Comparison of ENCODE assay signal across 25 mouse cellular contexts in the genomic region with DNA sequence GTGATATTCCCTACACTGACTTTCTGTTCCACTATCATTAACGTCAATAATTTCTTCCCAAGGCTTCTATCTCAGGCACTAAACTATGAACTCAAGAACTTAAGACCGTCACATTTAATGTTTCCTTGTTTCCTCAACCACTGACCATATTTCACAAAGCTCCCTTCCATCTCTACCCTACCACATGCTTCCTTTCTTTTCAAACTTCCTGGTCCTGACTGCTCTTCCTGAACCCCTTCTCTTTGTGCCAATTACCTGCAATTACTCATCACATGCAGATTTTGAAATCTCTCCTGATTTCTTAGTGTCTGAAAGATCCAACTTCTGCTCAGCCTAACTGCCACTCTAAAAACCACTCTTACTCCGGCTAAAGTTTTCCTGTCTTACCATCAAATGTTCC. TPM values are rescaled to one million over a fixed set of nuclear protein-coding genes. Genes with fewer than 3 reads are reported as not detected.
DNase-seq lines count a peak whose midpoint lies in the region; ATAC-seq and TF ChIP-seq lines count a peak whose summit lies in the region.
"Had no signal": no experiment of that assay in that cellular context is flagged by ENCODE, and none has a peak within 500 bp of the region (broad histone marks: within the 10 kb centered on the region; RNA-seq: fewer than 3 reads in every experiment).

No protein-coding gene starts in this region.

- WGBS in stomach, postnatal 0 days: 90% methylated on average over 3 of the region's 3 CpGs
- 93% methylated on average over 3 of the region's 3 CpGs for WGBS in midbrain, embryonic 15.5 days

- ATAC-seq in hematopoietic stem cell, adult 5-6 weeks (replicated peaks in 1 of 2; ENCODE audit: insufficient read depth in 1 of 2, low FRiP score in 2 of 2, low TSS enrichment in 1 of 2, low read depth in 1 of 2, poor library complexity in 2 of 2, severe bottlenecking in 2 of 2): peak; percentile 19 to 48; a peak in 2 of 4 replicates
- peak; percentile 75 for ATAC-seq in megakaryocyte progenitor cell, adult 5-6 weeks (replicated peaks; ENCODE audit: poor library complexity)
- no peak for ATAC-seq in stomach, postnatal 0 days (ENCODE audit: low FRiP score, low TSS enrichment)
- no peak for ATAC-seq in midbrain, embryonic 15.5 days (replicated peaks)
- ATAC-seq: forebrain, embryonic 13.5 days; forebrain, embryonic 15.5 days; forebrain, postnatal 0 days had no signal

- H3K27ac ChIP-seq in stomach, postnatal 0 days (replicated peaks): no peak overlapping the region
- no peak overlapping the region for H3K27ac ChIP-seq in midbrain, embryonic 15.5 days
- H3K27ac ChIP-seq: embryonic facial prominence, embryonic 10.5 days; embryonic facial prominence, embryonic 12.5 days; forebrain, embryonic 13.5 days; forebrain, embryonic 15.5 days had no signal

- no peak for TF ChIP-seq EP300 in stomach, postnatal 0 days (optimal IDR thresholded peaks at IDR 0.05)

- no peaks in the 10 kb centered on the region for H3K4me1 ChIP-seq in stomach, postnatal 0 days (replicated peaks; ENCODE audit: control insufficient read depth, insufficient read depth)
- H3K4me1 ChIP-seq in midbrain, embryonic 15.5 days: no peaks in the 10 kb centered on the region
- H3K4me1 ChIP-seq: embryonic facial prominence, embryonic 10.5 days; embryonic facial prominence, embryonic 12.5 days; forebrain, embryonic 13.5 days; forebrain, embryonic 15.5 days had no signal

- H3K4me3 ChIP-seq in stomach, postnatal 0 days (ENCODE audit: low read depth, low read length): no peak overlapping the region
- no peak overlapping the region for H3K4me3 ChIP-seq in midbrain, embryonic 15.5 days
- H3K4me3 ChIP-seq: embryonic facial prominence, embryonic 10.5 days; embryonic facial prominence, embryonic 12.5 days; forebrain, embryonic 13.5 days; forebrain, embryonic 15.5 days had no signal

- peak; percentile 11 for DNase-seq in heart, adult 11 months
- DNase-seq in heart, adult 8-10 months (ENCODE audit: low spot score): no peak
- DNase-seq in stomach, postnatal 0 days (ENCODE audit: low spot score): no peak
- DNase-seq: adrenal gland, adult 2 months; adrenal gland, postnatal 14 days; adrenal gland, postnatal 36 days; cerebellum, adult 11-12 months; cerebellum, adult 2 months; cerebellum, adult 9-10 months; cerebellum, postnatal 10 days; cerebellum, postnatal 25 days; forebrain, postnatal 0 days had no signal

- no peak overlapping the region for H3K9ac ChIP-seq in stomach, postnatal 0 days (ENCODE audit: low read length)
- no peak overlapping the region for H3K9ac ChIP-seq in midbrain, embryonic 15.5 days
- H3K9ac ChIP-seq: embryonic facial prominence, embryonic 12.5 days; forebrain, embryonic 13.5 days; forebrain, embryonic 15.5 days; forebrain, postnatal 0 days had no signal

- H3K9me3 ChIP-seq in stomach, postnatal 0 days (ENCODE audit: control insufficient read depth, low read length): no peaks in the 10 kb centered on the region
- H3K9me3 ChIP-seq in midbrain, embryonic 15.5 days: no peaks in the 10 kb centered on the region
- H3K9me3 ChIP-seq: embryonic facial prominence, embryonic 10.5 days; embryonic facial prominence, embryonic 12.5 days; forebrain, embryonic 13.5 days; forebrain, embryonic 15.5 days had no signal

- no peak for TF ChIP-seq CTCF in stomach, postnatal 0 days (IDR thresholded peaks at IDR 0.05; ENCODE audit: low read depth)

- peaks cover 37% of the 10 kb centered on the region for H3K36me3 ChIP-seq in stomach, postnatal 0 days (ENCODE audit: control insufficient read depth, insufficient read depth, low read length)
- peaks cover 64% of the 10 kb centered on the region for H3K36me3 ChIP-seq in midbrain, embryonic 15.5 days (replicated peaks)

- H3K4me2 ChIP-seq in stomach, postnatal 0 days (replicated peaks; ENCODE audit: low read depth): no peak overlapping the region
- H3K4me2 ChIP-seq in midbrain, embryonic 15.5 days: no peak overlapping the region
- H3K4me2 ChIP-seq: embryonic facial prominence, embryonic 12.5 days; forebrain, embryonic 13.5 days; forebrain, embryonic 15.5 days had no signal

- no peaks in the 10 kb centered on the region for H3K27me3 ChIP-seq in stomach, postnatal 0 days (ENCODE audit: control insufficient read depth, insufficient read depth, low read length)
- no peaks in the 10 kb centered on the region for H3K27me3 ChIP-seq in midbrain, embryonic 15.5 days (replicated peaks)
- H3K27me3 ChIP-seq: embryonic facial prominence, embryonic 12.5 days; forebrain, embryonic 13.5 days; forebrain, embryonic 15.5 days had no signal

RNA-seq across cellular contexts. Expression of a gene that starts 5.5 kb away (rescaled TPM):
- total RNA-seq in heart, adult 8-10 months (2022): not detected
- total RNA-seq in hematopoietic stem cell, adult 5-6 weeks (2017): not detected in 2 replicates
- total RNA-seq in megakaryocyte progenitor cell, adult 5-6 weeks (2015): not detected in 2 replicates
- total RNA-seq in megakaryocyte progenitor cell, adult 5-6 weeks (2017): not detected in 2 replicates
- polyA plus RNA-seq in stomach, postnatal 0 days (2015; fragmentation: Nextera tagmentation; extraction: Ambion mirVana): not detected in 2 replicates
- not detected in 2 replicates for polyA plus RNA-seq in midbrain, embryonic 15.5 days (2015; fragmentation: Nextera tagmentation; extraction: Ambion mirVana)
- total RNA-seq: adrenal gland, adult 2 months; adrenal gland, postnatal 14 days; adrenal gland, postnatal 36 days; forebrain, postnatal 0 days had no signal
- polyA plus RNA-seq: adrenal gland, adult 2 months; C2C12; cerebellum, adult 2 months; cortical plate, adult 2 months; embryonic facial prominence, embryonic 10.5 days; embryonic facial prominence, embryonic 12.5 days; embryonic facial prominence, embryonic 14.5 days; forebrain, embryonic 11.5 days; forebrain, embryonic 13.5 days; forebrain, embryonic 15.5 days; forebrain, postnatal 0 days had no signal

RNA-seq across cellular contexts. Expression of a gene that starts 12.3 kb away (rescaled TPM):
- not detected for total RNA-seq in heart, adult 8-10 months (2022)
- not detected in 2 replicates for total RNA-seq in hematopoietic stem cell, adult 5-6 weeks (2017)
- total RNA-seq in megakaryocyte progenitor cell, adult 5-6 weeks (2015): not detected in 2 replicates
- total RNA-seq in megakaryocyte progenitor cell, adult 5-6 weeks (2017): not detected in 2 replicates
- not detected in 2 replicates for polyA plus RNA-seq in stomach, postnatal 0 days (2015; fragmentation: Nextera tagmentation; extraction: Ambion mirVana)
- not detected in 2 replicates for polyA plus RNA-seq in midbrain, embryonic 15.5 days (2015; fragmentation: Nextera tagmentation; extraction: Ambion mirVana)
- total RNA-seq: adrenal gland, adult 2 months; adrenal gland, postnatal 14 days; adrenal gland, postnatal 36 days; ES-E14; forebrain, postnatal 0 days; MEL had no signal
- polyA plus RNA-seq: adrenal gland, adult 2 months; C2C12; cerebellum, adult 2 months; cortical plate, adult 2 months; embryonic facial prominence, embryonic 10.5 days; embryonic facial prominence, embryonic 12.5 days; forebrain, embryonic 11.5 days; forebrain, embryonic 13.5 days; forebrain, embryonic 15.5 days; forebrain, postnatal 0 days had no signal

RNA-seq across cellular contexts. Expression of a gene that starts 19.5 kb away (rescaled TPM):
- total RNA-seq in heart, adult 8-10 months (2022): 10 to 100 TPM; 16.5 to 20.9 (median 18.3) TPM
- 13.2 and 15.8 TPM in 2 replicates for total RNA-seq in hematopoietic stem cell, adult 5-6 weeks (2017)
- total RNA-seq in megakaryocyte progenitor cell, adult 5-6 weeks (2015): 32.4 and 33.3 TPM in 2 replicates
- 8.7 and 19.8 TPM in 2 replicates for total RNA-seq in megakaryocyte progenitor cell, adult 5-6 weeks (2017)
- 18.5 and 20.6 TPM in 2 replicates for polyA plus RNA-seq in stomach, postnatal 0 days (2015; fragmentation: Nextera tagmentation; extraction: Ambion mirVana)
- 51.8 and 52.7 TPM in 2 replicates for polyA plus RNA-seq in midbrain, embryonic 15.5 days (2015; fragmentation: Nextera tagmentation; extraction: Ambion mirVana)

RNA-seq across cellular contexts. Expression of a gene that starts 24.0 kb away (rescaled TPM):
- total RNA-seq in heart, adult 8-10 months (2022): not detected
- total RNA-seq in hematopoietic stem cell, adult 5-6 weeks (2017): not detected in 2 replicates
- total RNA-seq in megakaryocyte progenitor cell, adult 5-6 weeks (2015): 0.07 TPM in 1 of 2 replicates, not detected in the other
- total RNA-seq in megakaryocyte progenitor cell, adult 5-6 weeks (2017): not detected in 2 replicates
- not detected in 2 replicates for polyA plus RNA-seq in stomach, postnatal 0 days (2015; fragmentation: Nextera tagmentation; extraction: Ambion mirVana)
- polyA plus RNA-seq in midbrain, embryonic 15.5 days (2015; fragmentation: Nextera tagmentation; extraction: Ambion mirVana): 0.09 and 0.10 TPM in 2 replicates
- total RNA-seq: adrenal gland, adult 2 months; adrenal gland, postnatal 14 days; adrenal gland, postnatal 36 days; MEL had no signal
- polyA plus RNA-seq: C2C12; forebrain, embryonic 13.5 days had no signal

RNA-seq across cellular contexts. Expression of a gene that starts 38.3 kb away (rescaled TPM):
- not detected for total RNA-seq in heart, adult 8-10 months (2022)
- total RNA-seq in hematopoietic stem cell, adult 5-6 weeks (2017): not detected in 2 replicates
- not detected in 2 replicates for total RNA-seq in megakaryocyte progenitor cell, adult 5-6 weeks (2015)
- not detected in 2 replicates for total RNA-seq in megakaryocyte progenitor cell, adult 5-6 weeks (2017)
- not detected in 2 replicates for polyA plus RNA-seq in stomach, postnatal 0 days (2015; fragmentation: Nextera tagmentation; extraction: Ambion mirVana)
- 0.28 and 0.46 TPM in 2 replicates for polyA plus RNA-seq in midbrain, embryonic 15.5 days (2015; fragmentation: Nextera tagmentation; extraction: Ambion mirVana)
- total RNA-seq: adrenal gland, adult 2 months; adrenal gland, postnatal 14 days; adrenal gland, postnatal 36 days; ES-E14; forebrain, postnatal 0 days; MEL had no signal
- polyA plus RNA-seq: adrenal gland, adult 2 months; C2C12; embryonic facial prominence, embryonic 10.5 days; embryonic facial prominence, embryonic 12.5 days; embryonic facial prominence, embryonic 14.5 days; forebrain, embryonic 13.5 days; forebrain, embryonic 15.5 days; forebrain, postnatal 0 days had no signal

Comparison
In these comparisons a context has a peak if more than half of its experiments do, and no peak if none do; other contexts are left out.
1. ATAC-seq: peak in hematopoietic stem cell, adult 5-6 weeks (2 of 2) and megakaryocyte progenitor cell, adult 5-6 weeks (single experiment); none in stomach, postnatal 0 days (single experiment) and midbrain, embryonic 15.5 days (single experiment).